Mouse (Mus musculus): ENCODE measurements around the gene Nceh1. TPM values are rescaled to one million over a fixed set of nuclear protein-coding genes. Genes with fewer than 3 reads are reported as not detected.

The Nceh1 gene
- 30.6 and 33.9 TPM in 2 replicates for total RNA-seq (2015)
- total RNA-seq (2017) = 32.7 and 33.2 TPM in 2 replicates

DNA sequence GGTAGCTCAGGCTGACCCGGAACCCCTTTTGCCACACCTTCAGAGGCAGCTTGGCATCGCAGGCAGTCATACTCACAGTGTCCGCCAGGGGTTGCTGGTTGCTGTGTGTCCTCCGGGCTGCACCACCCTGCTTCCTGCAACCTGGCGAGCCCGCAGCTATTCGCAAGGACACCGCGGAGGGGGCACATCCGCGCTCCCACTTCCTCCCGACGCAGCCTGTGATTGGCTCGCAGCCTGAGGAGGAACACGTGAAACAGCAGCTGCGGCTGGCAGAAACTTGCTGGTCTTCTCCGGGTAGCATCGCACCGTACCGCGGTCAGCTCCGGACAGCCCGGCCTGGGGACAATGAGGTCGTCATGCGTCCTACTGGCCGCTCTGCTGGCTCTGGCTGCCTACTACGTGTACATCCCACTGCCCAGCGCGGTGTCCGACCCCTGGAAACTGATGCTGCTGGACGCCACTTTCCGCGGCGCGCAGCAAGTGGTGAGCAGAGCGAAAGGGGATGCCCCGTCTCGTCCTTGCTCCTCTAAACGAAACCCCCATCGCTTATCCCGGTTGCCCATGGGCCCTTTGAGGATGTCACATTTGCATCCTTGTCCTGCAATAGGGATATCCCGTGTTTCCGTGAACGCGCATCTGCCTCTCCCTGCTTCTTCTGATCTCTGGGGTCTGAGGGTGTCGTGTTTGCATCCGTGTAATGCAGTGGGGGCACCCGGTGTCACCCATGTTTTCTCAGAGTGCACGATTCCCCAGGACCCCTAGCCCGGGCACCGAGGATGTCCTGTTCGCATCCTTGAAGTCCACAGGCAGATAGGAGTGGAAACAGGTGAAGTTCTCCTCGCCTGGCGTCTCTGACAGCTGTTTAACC lies at the start of gene Nceh1:
TSS of gene Nceh1 (plus strand) at position 233 of the 868 bp plus-strand sequence.
- ATAC-seq (ENCODE audit: poor library complexity, severe bottlenecking) = peak; percentile 98

DNA sequence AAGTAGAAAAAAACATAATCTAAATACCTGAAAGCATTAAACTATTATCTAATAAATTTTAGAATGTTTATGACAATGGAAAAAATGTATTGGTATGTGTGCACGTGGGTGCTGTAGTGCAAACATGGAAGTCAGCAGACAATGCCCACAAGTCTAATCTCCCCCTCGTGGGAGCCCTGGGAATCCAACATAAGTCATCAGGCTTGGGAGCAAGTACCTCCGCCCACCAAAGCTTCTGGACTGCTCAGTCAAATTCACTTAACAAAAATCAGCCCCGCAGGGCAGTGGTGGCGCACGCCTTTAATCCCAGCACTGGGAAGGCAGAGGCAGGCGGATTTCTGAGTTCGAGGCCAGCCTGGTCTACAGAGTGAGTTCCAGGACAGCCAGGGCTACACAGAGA lies 42.7 kb upstream of the Nceh1 start:
- no peak for ATAC-seq (ENCODE audit: poor library complexity, severe bottlenecking)

DNA sequence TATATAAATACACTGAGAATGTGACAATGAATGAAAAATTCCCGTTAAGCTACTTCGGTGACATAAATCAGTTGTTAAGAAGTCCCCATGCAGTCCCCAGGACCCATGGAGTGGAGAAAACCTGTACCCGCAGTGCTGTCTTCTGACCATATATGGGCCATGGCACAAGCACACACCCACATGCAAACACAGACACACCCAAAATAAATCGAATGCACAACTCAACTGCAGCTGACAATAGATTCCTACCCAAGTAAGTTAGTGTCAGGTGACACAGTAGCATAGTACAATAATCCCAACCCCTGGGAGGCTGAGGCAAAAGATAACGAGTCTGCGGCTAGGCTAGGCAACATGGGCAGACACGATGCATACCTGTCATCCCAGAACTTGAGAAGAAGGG lies 39.2 kb upstream of the Nceh1 start:
- ATAC-seq (ENCODE audit: poor library complexity, severe bottlenecking) = no peak

DNA sequence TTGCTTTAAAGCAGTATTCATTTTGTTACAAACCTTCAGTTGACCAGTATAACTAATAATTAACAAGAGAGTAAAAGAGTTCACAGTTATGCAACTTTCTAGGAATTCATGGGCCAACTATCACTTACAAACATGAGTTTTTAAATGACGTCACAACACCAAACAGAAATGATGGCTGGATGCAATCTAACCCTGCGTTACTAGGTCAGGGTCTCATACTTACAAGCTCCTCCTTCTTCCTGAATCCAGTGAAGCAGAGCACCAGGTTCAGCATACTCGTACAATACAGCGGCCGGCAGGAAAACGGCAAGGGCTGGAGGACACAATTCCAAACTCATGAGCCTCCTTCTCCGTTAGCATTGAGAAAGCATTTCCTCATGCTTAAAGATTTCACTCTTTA lies 37.0 kb upstream of the Nceh1 start:
- no peak for ATAC-seq (ENCODE audit: poor library complexity, severe bottlenecking)

DNA sequence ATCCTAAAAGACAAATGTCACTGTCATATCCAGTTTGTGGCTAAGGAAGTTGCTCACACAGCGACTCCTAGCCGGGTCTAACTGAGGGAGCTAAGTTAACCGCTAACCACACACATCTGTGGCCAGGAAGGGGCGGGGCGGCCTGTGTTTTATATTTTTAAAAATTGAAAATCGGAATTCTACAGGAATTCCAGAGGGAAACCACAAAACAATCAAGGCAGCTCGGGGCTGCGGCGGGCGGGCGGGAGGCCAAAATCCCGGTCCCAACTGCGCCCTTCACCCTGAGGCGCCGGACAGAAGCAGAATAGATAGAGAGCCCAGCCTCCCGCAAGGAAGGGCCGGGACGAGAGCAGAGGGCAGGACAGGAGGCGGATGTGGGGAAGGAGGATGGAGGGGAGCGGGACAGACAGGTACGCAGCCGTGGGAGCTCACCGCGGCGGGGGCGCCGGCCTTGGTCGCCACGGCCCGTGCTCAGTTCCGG lies 29.5 kb upstream of the Nceh1 start:
- peak; percentile 39; the same call in 1 of the 2 replicates for ATAC-seq (ENCODE audit: poor library complexity, severe bottlenecking)

DNA sequence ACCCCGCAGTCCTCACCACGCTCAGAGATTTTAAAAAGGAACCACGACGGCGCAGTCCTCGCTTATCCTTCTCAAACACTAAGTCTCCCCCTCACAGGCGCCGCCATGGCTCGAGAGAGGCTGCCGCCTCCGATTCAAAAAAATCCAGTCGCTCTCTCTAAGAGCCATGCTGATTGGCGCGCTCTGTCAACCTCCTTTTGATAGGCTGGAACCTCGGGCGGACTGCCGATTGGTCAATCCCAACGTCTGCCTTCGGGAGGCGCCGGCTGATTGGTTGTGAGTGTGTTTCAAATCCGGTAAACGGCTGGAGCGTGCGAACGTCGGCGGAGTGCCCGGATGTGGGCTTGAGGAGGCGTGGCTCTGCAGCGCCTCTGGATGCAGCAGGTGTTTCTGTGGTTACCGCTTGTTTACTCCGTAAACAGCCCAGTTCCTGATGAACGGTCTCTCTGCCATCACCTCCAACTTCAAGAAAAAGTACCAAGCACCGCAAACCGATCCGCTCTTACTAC lies 29.0 kb upstream of the Nceh1 start, which contains the start of gene Ect2:
TSS of gene Ect2 (minus strand) at position 178 of the 509 bp plus-strand sequence.
- peak; percentile 99 for ATAC-seq (ENCODE audit: poor library complexity, severe bottlenecking)

DNA sequence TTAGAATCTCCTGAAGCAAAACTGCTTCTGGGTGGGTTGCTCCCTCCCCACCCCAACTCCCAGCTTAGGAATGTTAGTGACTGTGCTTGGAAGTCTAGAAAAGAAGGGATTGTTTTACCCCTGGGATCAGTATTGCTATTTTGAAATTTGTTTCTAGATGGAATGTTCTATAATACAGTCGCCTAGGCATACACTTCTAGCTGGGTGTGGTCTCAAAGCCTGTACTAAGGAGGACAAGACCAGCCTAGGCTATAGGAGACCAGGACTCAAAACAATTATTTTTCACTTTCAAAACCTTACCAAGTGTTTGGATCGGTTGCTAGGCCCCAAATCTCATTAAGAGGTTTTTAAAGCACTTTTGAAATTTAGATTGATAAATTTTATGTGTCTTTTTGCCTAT lies 28.5 kb upstream of the Nceh1 start:
- ATAC-seq (ENCODE audit: poor library complexity, severe bottlenecking) = no peak

DNA sequence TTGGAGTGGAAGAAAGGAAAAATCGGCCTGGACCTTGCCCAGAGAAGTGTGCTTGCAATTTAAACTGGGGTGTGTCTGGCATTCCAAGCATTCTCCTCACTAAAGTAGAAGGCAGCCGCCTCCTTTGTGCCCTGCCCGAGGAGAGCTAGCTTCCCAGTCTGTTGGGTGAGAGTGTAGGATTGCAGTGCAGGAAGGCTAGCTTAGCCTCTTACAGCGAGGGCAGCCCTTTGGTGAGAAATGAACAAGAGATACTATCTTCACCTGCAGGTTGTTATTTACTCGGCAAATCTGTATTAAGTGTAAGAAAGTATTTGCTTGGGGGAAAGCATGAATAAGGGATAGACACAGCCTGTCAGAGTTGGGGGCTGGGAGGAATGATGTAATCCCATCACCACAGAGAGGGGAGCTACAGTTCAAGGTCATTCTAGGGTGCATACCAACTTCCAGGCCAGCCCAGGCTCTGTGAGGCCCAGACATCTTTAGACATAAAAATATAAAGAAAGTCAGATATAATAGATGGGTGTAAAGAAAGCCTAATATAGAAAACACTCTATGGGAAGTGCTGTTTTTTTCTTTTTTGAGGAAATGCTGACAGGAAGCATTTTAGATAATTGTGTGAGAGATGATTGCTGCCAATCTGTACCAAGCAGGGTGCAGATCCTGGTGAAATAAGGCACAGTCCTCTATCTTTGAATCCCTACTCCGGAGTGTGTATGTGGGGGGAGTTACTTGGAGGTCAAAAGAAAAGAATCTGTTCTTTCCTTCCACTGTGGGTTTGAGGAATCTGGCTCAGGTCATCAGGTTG lies 27.5 kb upstream of the Nceh1 start:
- ATAC-seq (ENCODE audit: poor library complexity, severe bottlenecking) = no peak

DNA sequence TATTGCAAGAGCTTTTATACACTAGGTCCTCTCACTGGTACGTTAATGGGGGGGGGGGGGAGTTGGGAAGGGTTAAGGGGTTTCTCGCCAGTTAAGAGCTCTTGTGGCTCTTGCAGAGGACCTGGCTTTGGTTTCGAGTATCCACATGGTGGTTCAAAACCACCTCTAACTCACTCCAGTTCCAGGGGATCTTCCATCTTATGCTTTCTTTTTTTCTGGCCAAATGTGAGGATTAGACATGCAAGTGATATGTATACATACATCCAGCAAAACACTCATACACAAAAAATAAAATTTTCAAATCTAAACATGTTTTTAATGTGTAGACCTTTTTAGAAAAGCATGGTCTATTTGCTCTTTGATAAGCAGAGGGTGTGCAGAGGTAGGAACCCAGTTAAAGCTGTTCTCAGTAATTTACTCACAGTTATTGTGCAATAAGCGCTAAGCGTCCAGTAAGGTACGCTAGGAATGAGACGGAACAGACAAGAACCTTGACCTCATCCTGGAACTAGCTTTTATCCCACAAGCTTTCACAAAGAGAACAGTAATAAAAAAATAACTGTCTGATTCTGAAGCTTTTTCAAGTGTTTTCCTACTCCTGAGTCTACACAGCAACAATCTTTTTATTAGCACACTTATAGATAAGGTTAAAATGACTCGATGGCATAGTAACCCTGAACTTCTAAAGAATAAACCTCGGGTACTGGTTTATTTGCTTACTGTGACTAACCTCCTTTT lies 26.7 kb upstream of the Nceh1 start:
- no peak for ATAC-seq (ENCODE audit: poor library complexity, severe bottlenecking)

DNA sequence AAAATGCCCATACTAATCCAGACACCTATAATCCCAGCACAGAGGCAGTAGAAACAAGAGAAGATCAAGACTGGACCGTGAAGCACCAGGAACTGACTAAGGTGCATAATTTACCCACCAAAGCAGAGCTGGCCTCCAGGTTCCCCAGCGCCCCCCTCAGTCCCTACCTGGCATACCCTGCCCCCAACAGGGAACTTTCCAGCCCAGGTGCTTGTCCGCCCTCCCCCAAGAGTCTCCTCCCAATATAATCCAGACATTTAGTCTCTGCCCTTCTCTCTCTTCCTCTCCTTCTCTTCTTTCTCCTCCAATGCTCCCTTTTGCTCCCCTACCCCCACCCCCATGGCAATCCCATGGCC lies 26.2 kb upstream of the Nceh1 start:
- ATAC-seq (ENCODE audit: poor library complexity, severe bottlenecking) = no peak

DNA sequence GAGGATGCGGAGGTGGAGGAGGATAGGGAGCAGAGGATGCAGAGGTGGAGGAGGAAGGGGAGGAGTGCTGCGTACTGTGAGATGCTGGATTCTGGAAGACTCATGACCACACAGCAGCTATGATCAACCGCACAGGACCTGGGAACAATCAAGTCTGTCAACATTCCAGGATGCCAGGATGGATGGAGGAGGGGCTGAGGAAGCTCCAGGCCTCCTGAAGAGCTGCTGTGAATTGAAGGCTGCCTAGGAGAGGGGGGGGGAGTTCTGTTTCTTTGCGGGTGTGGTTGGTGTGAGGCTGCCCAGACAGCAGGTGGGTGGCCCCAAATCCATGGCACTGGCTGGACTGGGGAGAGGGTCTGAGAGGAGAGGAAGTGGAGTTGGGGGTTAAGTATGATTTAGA lies 23.9 kb upstream of the Nceh1 start:
- no peak for ATAC-seq (ENCODE audit: poor library complexity, severe bottlenecking)

DNA sequence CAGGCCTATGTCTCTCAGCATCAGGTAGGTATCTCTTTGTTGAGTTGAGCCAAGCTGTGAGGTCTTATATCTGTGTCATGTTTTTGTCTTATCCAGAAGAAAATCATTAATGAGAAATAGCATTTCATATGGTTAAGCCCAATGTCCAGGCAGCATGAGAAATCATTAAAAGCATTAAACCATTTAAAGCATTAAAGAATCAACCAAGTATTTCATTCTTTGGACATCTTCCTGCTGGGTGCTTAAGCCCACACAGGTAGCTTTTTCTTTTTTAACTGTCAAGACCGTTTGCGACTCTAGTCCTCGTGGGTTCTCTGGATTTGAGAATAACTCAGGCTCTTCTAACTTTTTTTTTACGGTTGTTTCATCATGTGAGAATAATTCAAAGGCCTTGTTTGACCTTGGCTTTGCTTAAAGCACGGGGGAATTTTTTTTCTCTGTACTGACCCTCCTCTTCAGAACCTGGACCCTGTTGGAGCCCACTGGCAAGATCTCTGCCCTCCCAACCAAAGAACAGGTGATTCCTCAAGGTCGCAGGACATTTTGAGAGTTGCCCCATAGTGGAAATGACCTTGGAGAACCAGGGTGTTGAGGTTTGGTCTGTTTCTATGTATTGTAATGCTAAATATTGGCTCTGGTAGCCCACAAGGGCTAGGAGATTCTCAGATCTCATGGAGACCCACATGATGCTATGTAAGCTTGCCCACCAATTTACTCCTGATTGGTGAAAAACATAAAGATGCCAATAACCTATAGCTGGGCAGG lies 20.9 kb upstream of the Nceh1 start:
- no peak for ATAC-seq (ENCODE audit: poor library complexity, severe bottlenecking)

DNA sequence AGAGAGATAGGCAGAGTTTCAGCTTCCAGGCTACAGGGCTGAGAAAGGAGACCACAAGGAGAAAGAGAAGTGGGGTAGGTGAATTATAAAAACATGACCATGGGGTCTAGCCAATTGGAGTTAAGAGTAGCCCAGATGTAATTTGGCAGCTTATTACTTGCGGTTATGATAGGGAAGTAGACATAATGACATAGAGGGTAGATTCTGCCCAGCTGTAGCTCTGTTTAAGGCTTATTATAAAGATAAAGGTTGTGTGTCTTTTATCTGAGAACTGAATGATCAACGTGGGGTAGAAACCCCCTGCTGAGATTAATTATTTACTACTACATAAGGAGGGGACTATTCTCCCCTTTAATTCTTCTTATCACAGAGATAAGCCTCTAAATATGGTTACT lies 20.4 kb upstream of the Nceh1 start:
- no peak for ATAC-seq (ENCODE audit: poor library complexity, severe bottlenecking)

DNA sequence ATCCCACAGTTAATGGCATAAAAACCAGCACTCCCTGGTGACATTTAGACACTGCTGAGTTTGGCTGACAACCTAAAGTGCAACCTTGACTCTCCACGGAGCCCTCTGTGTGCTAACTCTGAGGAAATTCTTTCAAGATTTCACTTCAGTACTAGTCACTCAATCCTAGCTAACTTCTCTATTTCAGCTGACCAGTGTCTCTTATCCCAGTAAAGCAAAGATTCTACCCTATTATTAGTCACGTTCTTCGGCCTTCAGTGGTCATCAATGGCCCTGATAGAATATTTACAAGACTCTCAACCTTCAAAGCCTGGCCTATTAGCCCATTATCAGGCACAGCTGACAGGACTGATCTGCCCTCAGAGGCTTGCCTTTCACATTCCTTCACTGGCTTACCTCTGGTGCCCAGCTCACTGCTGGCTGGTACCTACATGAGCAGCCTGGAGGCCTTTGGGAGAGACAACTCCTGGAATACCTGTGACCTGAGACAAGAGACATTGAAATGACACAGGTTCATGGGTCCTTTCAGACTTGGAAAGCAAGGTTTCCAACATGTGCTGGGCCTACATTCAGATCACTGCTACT lies 17.2 kb upstream of the Nceh1 start:
- no peak for ATAC-seq (ENCODE audit: poor library complexity, severe bottlenecking)

DNA sequence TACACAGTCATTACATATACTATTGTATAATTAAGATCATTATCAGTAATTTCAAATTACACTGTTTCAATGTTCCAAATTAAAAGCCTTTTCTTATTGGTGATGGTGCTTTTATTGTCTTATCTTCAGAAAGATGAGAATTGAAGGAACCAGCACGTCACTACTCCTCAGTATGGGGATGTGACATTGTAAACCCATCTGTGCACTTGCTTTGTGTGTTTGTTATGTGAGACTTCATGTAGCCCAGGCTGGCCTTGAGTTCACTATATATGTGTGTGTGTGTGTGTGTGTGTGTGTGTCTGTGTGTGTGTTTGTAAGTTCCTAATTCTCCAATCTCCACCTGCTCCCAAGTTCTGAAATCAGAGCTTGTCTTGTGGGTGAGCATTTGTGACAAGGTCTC lies 12.5 kb upstream of the Nceh1 start:
- no peak for ATAC-seq (ENCODE audit: poor library complexity, severe bottlenecking)

DNA sequence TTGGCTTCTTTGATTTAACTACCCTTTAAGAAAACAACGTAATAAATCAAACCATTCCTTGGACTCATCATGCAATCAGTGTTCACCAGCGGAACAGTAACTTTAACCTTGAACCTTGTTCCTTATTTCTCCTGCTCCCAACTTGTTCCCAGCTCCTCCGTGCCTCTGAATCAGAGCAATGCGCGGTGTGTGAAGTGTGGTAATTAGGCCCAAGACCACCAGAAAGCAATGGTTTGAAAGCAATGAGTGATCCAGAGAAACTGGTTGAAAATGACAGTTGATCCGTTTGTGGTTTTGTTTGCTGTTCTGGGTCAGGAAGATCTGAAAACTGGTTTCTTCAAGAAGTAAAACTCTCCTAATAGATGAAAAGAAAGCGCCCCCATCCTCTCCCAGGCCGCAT lies 3.1 kb upstream of the Nceh1 start:
- ATAC-seq (ENCODE audit: poor library complexity, severe bottlenecking) = no peak

DNA sequence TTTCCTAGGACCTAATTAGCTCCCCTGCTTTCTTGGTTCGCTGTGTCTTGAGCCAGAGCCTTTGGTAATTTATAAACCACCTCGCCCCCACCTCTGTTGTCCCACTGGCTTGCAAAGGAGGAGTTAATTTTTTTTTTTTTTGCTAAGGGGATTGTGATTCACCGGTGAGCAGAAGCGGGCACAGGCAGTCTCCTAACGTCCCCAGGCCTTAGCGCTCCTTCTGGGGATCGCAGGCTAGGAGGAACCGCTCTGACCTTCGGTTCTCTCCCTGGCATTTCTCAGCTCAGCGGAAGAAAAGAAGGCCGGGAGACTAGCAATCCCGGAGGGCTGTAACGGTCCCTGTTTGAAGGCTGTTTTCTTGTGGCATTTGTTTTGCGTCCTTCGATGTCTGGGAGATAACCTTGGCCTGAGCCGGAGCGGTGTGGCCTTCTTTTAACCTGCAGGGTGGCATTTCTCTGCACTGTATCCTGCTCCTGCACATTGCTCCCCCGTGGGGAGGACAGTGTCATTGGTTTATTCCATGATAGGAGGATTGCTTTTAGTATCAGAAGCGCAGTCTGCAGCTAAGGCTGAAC lies 923 bp downstream of the Nceh1 start:
- peak; percentile 32 for ATAC-seq (ENCODE audit: poor library complexity, severe bottlenecking)

DNA sequence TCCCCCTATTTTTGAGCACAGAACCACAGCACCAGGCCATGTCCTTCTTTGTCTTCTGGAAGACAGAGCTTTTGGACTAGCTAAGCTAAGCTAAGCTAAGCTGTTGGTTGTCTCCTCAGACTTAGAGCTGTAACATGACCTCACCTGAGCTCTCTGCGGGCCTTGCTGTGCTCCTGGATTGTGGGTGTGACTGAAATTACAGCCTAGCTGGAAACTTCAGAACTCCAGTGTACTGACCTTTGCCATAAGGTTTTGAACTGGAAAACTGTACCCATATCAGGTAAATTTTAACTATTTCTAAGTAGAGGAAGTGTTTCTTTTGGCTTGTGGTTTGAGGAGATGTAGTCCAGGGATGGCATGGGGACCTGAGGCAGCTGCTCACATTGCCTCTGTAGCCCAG lies 5.6 kb downstream of the Nceh1 start:
- ATAC-seq (ENCODE audit: poor library complexity, severe bottlenecking) = no peak
